Mouse (Mus musculus): ENCODE measurements at regions not wholly inside any gene's neighbourhood (a gene's known extent, or its start where the extent isn't known, plus 50 kb on each side); places are given as distances from the start of the nearest gene placed in this dataset.

DNA sequence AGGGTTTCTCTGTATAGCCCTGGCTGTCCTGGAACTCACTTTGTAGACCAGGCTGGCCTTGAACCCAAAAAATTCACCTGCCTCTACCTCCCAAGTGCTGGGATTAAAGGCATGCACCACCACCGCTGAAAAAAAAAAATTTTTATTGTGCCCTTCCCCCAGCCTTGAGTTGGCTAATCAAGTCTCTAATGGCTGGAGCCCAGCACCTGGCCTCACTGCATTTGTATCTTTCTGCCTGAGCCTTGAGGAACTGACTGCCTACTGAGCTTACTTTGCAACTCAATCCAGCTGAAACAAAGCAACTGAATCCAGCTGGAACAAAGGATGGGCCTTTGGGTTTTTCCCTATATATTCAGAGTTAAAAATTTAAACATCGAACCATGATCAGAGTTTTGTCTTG, 153.3 kb upstream of the Ccnh start:
- no peaks in the 10 kb centered on the region for H3K27me3 ChIP-seq (ENCODE audit: control insufficient read depth, insufficient read depth, low read length)
- no peak overlapping the region for H3K27ac ChIP-seq (ENCODE audit: low read length)
- 83% methylated on average over 2 of the region's 2 CpGs for WGBS
- no peak for ATAC-seq (ENCODE audit: insufficient number of reproducible peaks, insufficient read depth, low FRiP score, low read depth)
- no peak overlapping the region for H3K4me3 ChIP-seq (ENCODE audit: low read depth, low read length)
- no peaks in the 10 kb centered on the region for H3K36me3 ChIP-seq (ENCODE audit: control insufficient read depth, insufficient read depth, low read length)
- H3K9me3 ChIP-seq (ENCODE audit: control insufficient read depth, low read depth, low read length), result no peaks in the 10 kb centered on the region
- H3K4me2 ChIP-seq (replicated peaks; ENCODE audit: low read depth, low read length), result no peak overlapping the region
- H3K4me1 ChIP-seq (ENCODE audit: control insufficient read depth, insufficient read depth, low read length), result no peaks in the 10 kb centered on the region
- H3K9ac ChIP-seq (replicated peaks; ENCODE audit: low read depth, low read length), result no peak overlapping the region

- H3K27me3 ChIP-seq (ENCODE audit: control insufficient read depth, insufficient read depth, low read length), result no peaks in the 10 kb centered on the region
- H3K4me3 ChIP-seq (ENCODE audit: low read depth, low read length), result no peak overlapping the region
- no peaks in the 10 kb centered on the region for H3K9me3 ChIP-seq (ENCODE audit: control insufficient read depth, low read depth, low read length)
- no peak for ATAC-seq (ENCODE audit: insufficient number of reproducible peaks, insufficient read depth, low FRiP score, low read depth)
- H3K4me1 ChIP-seq (ENCODE audit: control insufficient read depth, insufficient read depth, low read length), result no peaks in the 10 kb centered on the region
- H3K9ac ChIP-seq (replicated peaks; ENCODE audit: low read depth, low read length), result no peak overlapping the region
- H3K27ac ChIP-seq (ENCODE audit: low read length), result no peak overlapping the region
- H3K36me3 ChIP-seq (ENCODE audit: control insufficient read depth, insufficient read depth, low read length), result no peaks in the 10 kb centered on the region
- WGBS, result 55% methylated on average over 1 of the region's 1 CpGs
- no peak overlapping the region for H3K4me2 ChIP-seq (replicated peaks; ENCODE audit: low read depth, low read length)
Measured at GRCm38 (mm10) chr13:85036830-85037229, 152.4 kb upstream of the Ccnh start.

- Histone ChIP-seq H3K9me3 (ENCODE audit: control insufficient read depth, low read depth, low read length) (no peaks in the 10 kb centered on the region), H3K27ac (ENCODE audit: low read length) (no peak overlapping the region), H3K36me3 (ENCODE audit: control insufficient read depth, insufficient read depth, low read length) (no peaks in the 10 kb centered on the region), H3K4me1 (ENCODE audit: control insufficient read depth, insufficient read depth, low read length) (no peaks in the 10 kb centered on the region), H3K4me2 (replicated peaks; ENCODE audit: low read depth, low read length) (no peak overlapping the region), H3K4me3 (ENCODE audit: low read depth, low read length) (no peak overlapping the region), H3K9ac (replicated peaks; ENCODE audit: low read depth, low read length) (no peak overlapping the region), H3K27me3 (ENCODE audit: control insufficient read depth, insufficient read depth, low read length) (no peaks in the 10 kb centered on the region)
- 64% methylated on average over 6 of the region's 6 CpGs for WGBS
- ATAC-seq (ENCODE audit: insufficient number of reproducible peaks, insufficient read depth, low FRiP score, low read depth), result no peak
Measured at GRCm38 (mm10) chr13:85066585-85067550, 122.3 kb upstream of the Ccnh start.

DNA sequence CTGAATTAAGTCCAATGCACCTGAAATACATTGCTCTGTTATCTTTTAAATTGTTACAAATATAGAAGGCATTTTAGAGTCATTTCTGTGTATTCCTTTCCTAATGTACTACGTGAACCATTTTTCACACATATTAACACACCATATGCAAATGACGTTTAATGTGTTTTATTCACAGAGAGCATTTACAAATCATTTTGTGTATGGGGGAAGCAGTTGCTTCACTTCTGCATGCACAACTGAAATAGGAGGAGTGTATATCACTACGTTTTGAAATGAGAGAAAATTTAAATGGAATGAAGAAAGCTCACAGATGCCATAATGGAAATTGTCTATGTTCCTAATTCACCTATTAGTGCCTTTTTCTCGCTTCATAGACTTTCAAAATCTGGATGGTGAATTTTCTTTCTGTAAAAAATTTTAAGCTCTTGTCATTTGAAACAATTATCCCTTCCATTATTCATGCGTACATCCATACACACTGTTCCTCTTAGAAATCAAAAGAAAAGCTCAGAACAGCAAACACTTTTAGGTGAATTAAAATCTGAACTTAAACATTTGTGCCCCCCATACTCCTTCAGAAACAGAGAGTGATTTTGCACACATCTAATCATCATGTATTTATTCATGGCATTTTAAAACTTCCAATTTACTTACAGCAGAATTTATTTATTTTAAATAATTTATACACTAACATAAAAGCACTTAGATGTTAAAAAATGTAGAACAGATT, 121.5 kb upstream of the Ccnh start:
- 74% methylated on average over 5 of the region's 5 CpGs for whole genome bisulfite sequencing
- ATAC-seq (ENCODE audit: insufficient number of reproducible peaks, insufficient read depth, low FRiP score, low read depth), result no peak
- no peak overlapping the region for H3K4me2 ChIP-seq (replicated peaks; ENCODE audit: low read depth, low read length)
- H3K4me3 ChIP-seq (ENCODE audit: low read depth, low read length), result no peak overlapping the region
- no peak overlapping the region for H3K9ac ChIP-seq (replicated peaks; ENCODE audit: low read depth, low read length)
- H3K27me3 ChIP-seq (ENCODE audit: control insufficient read depth, insufficient read depth, low read length), result no peaks in the 10 kb centered on the region
- no peak overlapping the region for H3K27ac ChIP-seq (ENCODE audit: low read length)
- no peaks in the 10 kb centered on the region for H3K9me3 ChIP-seq (ENCODE audit: control insufficient read depth, low read depth, low read length)
- no peaks in the 10 kb centered on the region for H3K36me3 ChIP-seq (ENCODE audit: control insufficient read depth, insufficient read depth, low read length)
- no peaks in the 10 kb centered on the region for H3K4me1 ChIP-seq (ENCODE audit: control insufficient read depth, insufficient read depth, low read length)

- Histone ChIP-seq H3K4me1 (ENCODE audit: control insufficient read depth, insufficient read depth, low read length) (no peaks in the 10 kb centered on the region), H3K27me3 (ENCODE audit: control insufficient read depth, insufficient read depth, low read length) (no peaks in the 10 kb centered on the region), H3K4me2 (replicated peaks; ENCODE audit: low read depth, low read length) (no peak overlapping the region), H3K9ac (replicated peaks; ENCODE audit: low read depth, low read length) (no peak overlapping the region), H3K9me3 (ENCODE audit: control insufficient read depth, low read depth, low read length) (no peaks in the 10 kb centered on the region), H3K36me3 (ENCODE audit: control insufficient read depth, insufficient read depth, low read length) (no peaks in the 10 kb centered on the region), H3K27ac (ENCODE audit: low read length) (no peak overlapping the region), H3K4me3 (ENCODE audit: low read depth, low read length) (no peak overlapping the region)
- 62% methylated on average over 3 of the region's 3 CpGs for WGBS
- no peak for ATAC-seq (ENCODE audit: insufficient number of reproducible peaks, insufficient read depth, low FRiP score, low read depth)
Measured at GRCm38 (mm10) chr13:85068403-85068802, 120.8 kb upstream of the Ccnh start.

GRCm38 (mm10) chr13:85083335-85083734, 105.9 kb upstream of the Ccnh start:
- Histone ChIP-seq H3K9me3 (ENCODE audit: control insufficient read depth, low read depth, low read length) (no peaks in the 10 kb centered on the region), H3K36me3 (ENCODE audit: control insufficient read depth, insufficient read depth, low read length) (no peaks in the 10 kb centered on the region), H3K4me2 (replicated peaks; ENCODE audit: low read depth, low read length) (no peak overlapping the region), H3K9ac (replicated peaks; ENCODE audit: low read depth, low read length) (no peak overlapping the region), H3K4me3 (ENCODE audit: low read depth, low read length) (no peak overlapping the region), H3K4me1 (ENCODE audit: control insufficient read depth, insufficient read depth, low read length) (no peaks in the 10 kb centered on the region), H3K27me3 (ENCODE audit: control insufficient read depth, insufficient read depth, low read length) (no peaks in the 10 kb centered on the region), H3K27ac (ENCODE audit: low read length) (no peak overlapping the region)
- no peak for ATAC-seq (ENCODE audit: insufficient number of reproducible peaks, insufficient read depth, low FRiP score, low read depth)
- WGBS, result 76% methylated on average over 5 of the region's 5 CpGs

GRCm38 (mm10) chr13:85083742-85084141, 105.5 kb upstream of the Ccnh start:
- Histone ChIP-seq H3K4me1 (ENCODE audit: control insufficient read depth, insufficient read depth, low read length) (no peaks in the 10 kb centered on the region), H3K9me3 (ENCODE audit: control insufficient read depth, low read depth, low read length) (no peaks in the 10 kb centered on the region), H3K4me3 (ENCODE audit: low read depth, low read length) (no peak overlapping the region), H3K36me3 (ENCODE audit: control insufficient read depth, insufficient read depth, low read length) (no peaks in the 10 kb centered on the region), H3K27me3 (ENCODE audit: control insufficient read depth, insufficient read depth, low read length) (no peaks in the 10 kb centered on the region), H3K27ac (ENCODE audit: low read length) (no peak overlapping the region), H3K9ac (replicated peaks; ENCODE audit: low read depth, low read length) (no peak overlapping the region), H3K4me2 (replicated peaks; ENCODE audit: low read depth, low read length) (no peak overlapping the region)
- no peak for ATAC-seq (ENCODE audit: insufficient number of reproducible peaks, insufficient read depth, low FRiP score, low read depth)

GRCm38 (mm10) chr13:85096174-85096573, 93.0 kb upstream of the Ccnh start:
- Histone ChIP-seq H3K4me3 (ENCODE audit: low read depth, low read length) (no peak overlapping the region), H3K4me1 (ENCODE audit: control insufficient read depth, insufficient read depth, low read length) (no peaks in the 10 kb centered on the region), H3K9me3 (ENCODE audit: control insufficient read depth, low read depth, low read length) (peaks cover 8% of the 10 kb centered on the region; the same call in 1 of the 2 replicates), H3K36me3 (ENCODE audit: control insufficient read depth, insufficient read depth, low read length) (no peaks in the 10 kb centered on the region), H3K27me3 (ENCODE audit: control insufficient read depth, insufficient read depth, low read length) (no peaks in the 10 kb centered on the region), H3K4me2 (replicated peaks; ENCODE audit: low read depth, low read length) (no peak overlapping the region), H3K27ac (ENCODE audit: low read length) (no peak overlapping the region), H3K9ac (replicated peaks; ENCODE audit: low read depth, low read length) (no peak overlapping the region)
- 79% methylated on average over 7 of the region's 7 CpGs for WGBS
- ATAC-seq (ENCODE audit: insufficient number of reproducible peaks, insufficient read depth, low FRiP score, low read depth), result no peak

Measured in stomach, embryonic 14.5 days (tissue).